Mouse (Mus musculus): Measurements from ENCODE around the gene Samd5. TPM values are rescaled to one million over a fixed set of nuclear protein-coding genes. Genes with fewer than 3 reads are reported as not detected.
A peak's percentile ranks its signal among the peaks of the same experiment; 100 is the strongest.

Gene Samd5
- polyA plus RNA-seq, 1 experiment from 2014 or later, result 4.9 TPM

DNA sequence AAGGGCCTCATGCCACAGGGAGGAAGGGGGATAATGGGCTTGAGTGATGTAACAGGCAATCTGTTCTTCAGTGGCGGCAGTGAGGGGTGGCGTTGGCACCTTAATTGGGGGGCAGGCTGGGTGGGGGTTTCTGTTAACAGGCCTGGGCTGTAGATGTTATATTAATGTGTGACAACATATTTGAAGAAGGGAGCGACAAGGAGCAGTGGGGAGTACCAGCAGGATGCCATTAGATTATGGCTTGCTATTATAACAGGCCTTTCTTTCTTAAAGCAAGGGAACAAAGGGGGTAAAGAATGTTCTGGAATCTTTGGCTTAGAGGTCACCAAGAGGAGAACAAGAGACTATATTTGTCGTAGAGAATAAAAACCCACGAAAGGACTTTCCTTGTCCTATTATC is 4.9 kb upstream of the Samd5 start:
- H3K4me2 ChIP-seq, result no peak overlapping the region
- H3K36me3 ChIP-seq, result no peaks in the 10 kb centered on the region
- 34% methylated on average over 5 of the region's 5 CpGs for WGBS
- H3K4me1 ChIP-seq, result peaks cover 22% of the 10 kb centered on the region
- no peaks in the 10 kb centered on the region for H3K9me3 ChIP-seq (replicated peaks)
- ATAC-seq (ENCODE audit: low FRiP score), result no peak
- no peak overlapping the region for H3K9ac ChIP-seq (replicated peaks)
- H3K4me3 ChIP-seq (replicated peaks), result no peak overlapping the region
- peaks cover 8% of the 10 kb centered on the region; the same call in 1 of the 2 replicates for H3K27me3 ChIP-seq (replicated peaks)
- H3K27ac ChIP-seq (replicated peaks), result no peak overlapping the region

DNA sequence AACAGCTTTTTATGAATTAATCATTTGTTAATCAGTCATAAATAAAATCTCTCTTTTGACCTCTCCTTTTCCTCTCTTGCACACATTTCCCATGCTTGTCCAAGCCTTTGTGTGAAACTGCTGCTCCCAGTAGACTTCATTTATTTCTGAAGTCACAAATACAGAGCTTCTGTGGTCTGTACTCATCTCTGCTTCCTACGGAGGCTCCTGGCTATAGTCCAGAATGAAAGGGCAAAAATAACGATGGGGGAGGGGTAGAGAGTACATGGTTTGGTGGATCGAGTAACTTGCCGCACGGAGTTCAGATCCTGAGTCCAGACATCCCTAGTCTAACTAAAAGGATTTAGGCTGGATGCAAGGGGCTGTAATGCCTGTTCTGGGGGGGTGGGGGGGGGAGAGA is 3.1 kb upstream of the Samd5 start:
- H3K27ac ChIP-seq (replicated peaks), result no peak overlapping the region

GRCm38 (mm10) chr10:9676886-9677285 is 1.9 kb upstream of the Samd5 start:
- peaks cover 30% of the 10 kb centered on the region for H3K4me1 ChIP-seq
- no peaks in the 10 kb centered on the region for H3K36me3 ChIP-seq
- 2% methylated on average over 17 of the region's 17 CpGs for WGBS
- 0 out of 2 replicates have a peak overlapping the region, but pooled peaks have one; percentile 12 for H3K4me3 ChIP-seq (replicated peaks)
- H3K27ac ChIP-seq (replicated peaks), result no peak overlapping the region
- H3K9me3 ChIP-seq (replicated peaks), result no peaks in the 10 kb centered on the region
- H3K9ac ChIP-seq (replicated peaks), result no peak overlapping the region
- ATAC-seq (ENCODE audit: low FRiP score), result peak; percentile 40; the same call in 1 of the 2 replicates
- peak overlapping the region; percentile 90 for H3K4me2 ChIP-seq
- peaks cover 8% of the 10 kb centered on the region; the same call in 1 of the 2 replicates for H3K27me3 ChIP-seq (replicated peaks)

More for the DNA sequence above, 3.1 kb upstream of the Samd5 start:
- H3K4me1 ChIP-seq, result peaks cover 30% of the 10 kb centered on the region
- 8% methylated on average over 5 of the region's 5 CpGs for WGBS
- H3K4me3 ChIP-seq (replicated peaks), result no peak overlapping the region
- H3K36me3 ChIP-seq, result no peaks in the 10 kb centered on the region
- H3K4me2 ChIP-seq, result no peak overlapping the region
- no peak for ATAC-seq (ENCODE audit: low FRiP score)
- peaks cover 8% of the 10 kb centered on the region; the same call in 1 of the 2 replicates for H3K27me3 ChIP-seq (replicated peaks)
- no peak overlapping the region for H3K9ac ChIP-seq (replicated peaks)
- no peaks in the 10 kb centered on the region for H3K9me3 ChIP-seq (replicated peaks)

- Histone ChIP-seq H3K27ac (replicated peaks) (peak overlapping the region; percentile 69; the same call in 1 of the 2 replicates), H3K4me3 (replicated peaks) (no peak overlapping the region), H3K36me3 (no peaks in the 10 kb centered on the region), H3K9ac (replicated peaks) (no peak overlapping the region), H3K4me1 (peaks cover 30% of the 10 kb centered on the region), H3K4me2 (peak overlapping the region; percentile 90), H3K9me3 (replicated peaks) (no peaks in the 10 kb centered on the region), H3K27me3 (replicated peaks) (peaks cover 8% of the 10 kb centered on the region; the same call in 1 of the 2 replicates)
- ATAC-seq (ENCODE audit: low FRiP score), result no peak
- 4% methylated on average over 7 of the region's 7 CpGs for WGBS
Measured at GRCm38 (mm10) chr10:9676418-9676786, 1.4 kb upstream of the Samd5 start.

GRCm38 (mm10) chr10:9675550-9676417 is 776 bp upstream of the Samd5 start:
- 2% methylated on average over 36 of the region's 36 CpGs for WGBS
- Histone ChIP-seq H3K27ac (replicated peaks) (peak overlapping the region; percentile 69), H3K9me3 (replicated peaks) (no peaks in the 10 kb centered on the region), H3K4me1 (peaks cover 30% of the 10 kb centered on the region), H3K4me2 (peak overlapping the region; percentile 90), H3K4me3 (replicated peaks) (peak overlapping the region; percentile 71), H3K36me3 (no peaks in the 10 kb centered on the region), H3K27me3 (replicated peaks) (peaks cover 5% of the 10 kb centered on the region; the same call in 1 of the 2 replicates), H3K9ac (replicated peaks) (peak overlapping the region; percentile 73)
- peak; percentile 66 for ATAC-seq (ENCODE audit: low FRiP score)

DNA sequence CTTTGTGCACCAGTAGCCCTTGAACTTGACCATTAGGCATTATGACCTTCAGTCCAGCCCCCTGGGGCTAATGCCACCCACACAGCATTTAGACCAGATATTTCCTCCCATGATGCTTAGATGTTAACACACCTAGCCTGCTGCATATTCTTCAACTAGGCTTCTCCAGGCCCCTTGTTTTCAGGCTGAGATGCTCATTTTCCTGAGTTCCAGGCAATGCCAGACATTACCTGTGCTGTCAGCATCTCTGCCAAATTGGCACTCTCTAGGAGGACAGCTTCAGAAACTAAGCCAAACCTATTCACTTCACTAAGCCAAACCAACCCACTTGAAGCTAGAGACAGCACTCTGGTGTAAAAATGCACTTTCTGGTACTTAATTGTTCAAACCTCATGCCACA is 1.7 kb downstream of the Samd5 start:
- Histone ChIP-seq H3K27ac (replicated peaks) (no peak overlapping the region), H3K9ac (replicated peaks) (peak overlapping the region; percentile 28; the same call in 1 of the 2 replicates)
- no peak for ATAC-seq (ENCODE audit: low FRiP score)

GRCm38 (mm10) chr10:9672751-9673150 is 2.3 kb downstream of the Samd5 start:
- WGBS, result 92% methylated on average over 5 of the region's 5 CpGs
- Histone ChIP-seq H3K36me3 (no peaks in the 10 kb centered on the region), H3K9ac (replicated peaks) (no peak overlapping the region), H3K4me2 (peak overlapping the region; percentile 90), H3K27me3 (replicated peaks) (peaks cover 4% of the 10 kb centered on the region; the same call in 1 of the 2 replicates), H3K27ac (replicated peaks) (no peak overlapping the region), H3K4me3 (replicated peaks) (peak overlapping the region; percentile 71), H3K4me1 (peaks cover 26% of the 10 kb centered on the region), H3K9me3 (replicated peaks) (no peaks in the 10 kb centered on the region)
- ATAC-seq (ENCODE audit: low FRiP score), result no peak

More for the DNA sequence above, 1.7 kb downstream of the Samd5 start:
- Histone ChIP-seq H3K36me3 (no peaks in the 10 kb centered on the region), H3K4me2 (peak overlapping the region; percentile 90), H3K9me3 (replicated peaks) (no peaks in the 10 kb centered on the region), H3K4me3 (replicated peaks) (peak overlapping the region; percentile 71), H3K27me3 (replicated peaks) (peaks cover 4% of the 10 kb centered on the region; the same call in 1 of the 2 replicates), H3K4me1 (peaks cover 30% of the 10 kb centered on the region)

- Histone ChIP-seq H3K27me3 (replicated peaks) (no peaks in the 10 kb centered on the region), H3K9ac (replicated peaks) (no peak overlapping the region), H3K36me3 (no peaks in the 10 kb centered on the region), H3K4me1 (peaks cover 8% of the 10 kb centered on the region), H3K9me3 (replicated peaks) (no peaks in the 10 kb centered on the region), H3K4me3 (replicated peaks) (no peak overlapping the region), H3K27ac (replicated peaks) (no peak overlapping the region), H3K4me2 (no peak overlapping the region)
- WGBS, result 78% methylated on average over 6 of the region's 6 CpGs
- ATAC-seq (ENCODE audit: low FRiP score), result no peak
Measured at GRCm38 (mm10) chr10:9670351-9670750, 4.7 kb downstream of the Samd5 start.

GRCm38 (mm10) chr10:9668791-9669190 is 6.2 kb downstream of the Samd5 start:
- H3K4me3 ChIP-seq (replicated peaks), result no peak overlapping the region
- no peak overlapping the region for H3K4me2 ChIP-seq
- H3K9ac ChIP-seq (replicated peaks), result no peak overlapping the region
- no peak overlapping the region for H3K27ac ChIP-seq (replicated peaks)
- no peaks in the 10 kb centered on the region for H3K27me3 ChIP-seq (replicated peaks)
- no peaks in the 10 kb centered on the region for H3K36me3 ChIP-seq
- H3K9me3 ChIP-seq (replicated peaks), result no peaks in the 10 kb centered on the region
- H3K4me1 ChIP-seq, result no peaks in the 10 kb centered on the region; the same call in 1 of the 2 replicates
- no peak for ATAC-seq (ENCODE audit: low FRiP score)
- WGBS, result 92% methylated on average over 4 of the region's 4 CpGs

GRCm38 (mm10) chr10:9652946-9653345 is 22.1 kb downstream of the Samd5 start:
- no peak overlapping the region for H3K4me3 ChIP-seq (replicated peaks)
- no peak for ATAC-seq (ENCODE audit: low FRiP score)

GRCm38 (mm10) chr10:9650050-9650825 is 24.8 kb downstream of the Samd5 start:
- no peak for ATAC-seq (ENCODE audit: low FRiP score)
- Histone ChIP-seq H3K27ac (replicated peaks) (no peak overlapping the region), H3K9ac (replicated peaks) (no peak overlapping the region), H3K36me3 (no peaks in the 10 kb centered on the region), H3K4me1 (peaks cover 7% of the 10 kb centered on the region; the same call in 1 of the 2 replicates), H3K9me3 (replicated peaks) (no peaks in the 10 kb centered on the region), H3K27me3 (replicated peaks) (0 out of 2 replicates have a peak, but pooled peaks cover 2% of the 10 kb centered on the region), H3K4me3 (replicated peaks) (no peak overlapping the region), H3K4me2 (no peak overlapping the region)
- 44% methylated on average over 6 of the region's 6 CpGs for WGBS

More at GRCm38 (mm10) chr10:9652946-9653345, 22.1 kb downstream of the Samd5 start:
- Histone ChIP-seq H3K4me2 (no peak overlapping the region), H3K36me3 (no peaks in the 10 kb centered on the region), H3K27me3 (replicated peaks) (0 out of 2 replicates have a peak, but pooled peaks cover 2% of the 10 kb centered on the region), H3K9ac (replicated peaks) (no peak overlapping the region), H3K27ac (replicated peaks) (no peak overlapping the region), H3K9me3 (replicated peaks) (no peaks in the 10 kb centered on the region), H3K4me1 (peaks cover 7% of the 10 kb centered on the region; the same call in 1 of the 2 replicates)
- WGBS, result 76% methylated on average over 5 of the region's 5 CpGs

Data from neural tube, embryonic 15.5 days (tissue).